Mouse (Mus musculus): ENCODE measurements around the gene Endou. TPM values are rescaled to one million over a fixed set of nuclear protein-coding genes. Genes with fewer than 3 reads are reported as not detected.

The Endou gene
- total and polyA plus RNA-seq, 2 experiments from 2014 or later = 0.10 to 0.44 TPM

DNA sequence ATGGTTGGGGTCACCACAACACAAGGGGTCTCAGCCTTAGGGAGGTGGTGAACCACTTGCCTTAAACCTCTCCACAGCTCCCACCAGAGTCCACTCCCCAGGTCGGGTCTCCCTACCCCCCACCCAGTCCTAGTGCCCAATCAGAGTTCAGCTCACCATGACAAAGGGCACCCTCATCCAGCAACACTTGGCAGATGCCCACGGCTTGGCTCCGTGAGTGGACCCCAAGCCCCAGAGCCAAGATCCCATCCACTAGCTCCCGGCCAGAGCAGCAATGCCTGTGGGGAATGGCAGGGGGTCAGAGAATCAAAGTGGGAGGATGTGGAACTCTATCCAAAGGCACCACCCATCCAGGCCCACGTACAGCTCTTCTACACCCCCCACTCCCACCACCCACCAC, 29.8 kb upstream of the Endou start:
- H3K4me1 ChIP-seq (ENCODE audit: insufficient read depth, low read length) = peaks cover 23% of the 10 kb centered on the region; the same call in 1 of the 2 replicates
- 43% methylated on average over 5 of the region's 5 CpGs for WGBS
- H3K27me3 ChIP-seq (ENCODE audit: insufficient read depth, low read length) = no peaks in the 10 kb centered on the region
- peaks cover 12% of the 10 kb centered on the region; the same call in 1 of the 2 replicates for H3K36me3 ChIP-seq (ENCODE audit: insufficient read depth, low read length)
- no peak overlapping the region for H3K4me2 ChIP-seq (ENCODE audit: low read depth, low read length)
- no peak overlapping the region for H3K4me3 ChIP-seq (ENCODE audit: low read length)
- DNase-seq (ENCODE audit: low spot score) (no peak), ATAC-seq (no peak)
- no peak overlapping the region for H3K27ac ChIP-seq
- no peaks in the 10 kb centered on the region for H3K9me3 ChIP-seq (ENCODE audit: low read length)
- no peak for TF ChIP-seq CTCF (IDR thresholded peaks at IDR 0.05; ENCODE audit: low read depth)
- H3K9ac ChIP-seq (replicated peaks; ENCODE audit: low read length) = no peak overlapping the region

DNA sequence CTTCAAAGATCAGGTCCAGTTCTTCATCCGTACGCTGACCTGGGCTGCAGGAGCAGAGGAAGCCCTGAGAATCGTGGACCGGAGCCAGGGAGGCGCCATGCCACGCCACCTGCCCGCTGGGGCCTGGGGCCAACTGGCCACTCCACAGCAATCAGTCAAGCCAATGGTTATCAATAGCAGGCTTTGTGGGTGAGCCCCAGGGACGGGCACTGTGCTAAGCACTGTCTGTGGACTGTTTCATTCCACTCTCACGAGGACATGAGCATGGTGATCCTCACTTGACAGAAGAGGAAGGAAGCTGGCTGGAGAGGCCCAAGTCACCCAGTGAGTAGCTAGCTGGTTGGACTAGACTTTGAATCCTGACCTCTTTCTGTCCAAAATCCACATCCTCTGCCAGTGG, 28.9 kb upstream of the Endou start:
- no peak overlapping the region for H3K27ac ChIP-seq
- DNase-seq (ENCODE audit: low spot score) = peak; percentile 40

DNA sequence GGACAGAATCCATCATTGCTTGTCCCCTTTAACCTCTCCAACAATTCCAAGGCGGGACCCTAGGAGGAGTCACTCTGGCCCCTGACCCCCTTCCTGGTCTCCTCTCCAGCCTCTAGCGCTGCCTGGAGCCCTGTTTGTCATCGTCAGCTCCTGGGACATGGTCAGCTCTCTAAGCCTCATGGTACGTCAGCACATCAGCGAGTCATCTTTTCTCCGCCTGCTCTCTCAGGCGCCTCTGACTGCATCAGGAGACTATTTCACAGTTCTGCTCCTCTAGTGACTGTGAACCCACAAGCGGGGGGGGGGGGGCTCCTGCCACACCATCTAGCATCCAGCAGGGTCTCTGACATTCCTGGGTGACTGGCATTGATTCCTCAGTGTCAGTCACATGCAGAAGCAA, 24.2 kb upstream of the Endou start:
- Histone ChIP-seq H3K4me1 (ENCODE audit: insufficient read depth, low read length) (peaks cover 11% of the 10 kb centered on the region), H3K9ac (replicated peaks; ENCODE audit: low read length) (no peak overlapping the region), H3K9me3 (ENCODE audit: low read length) (no peaks in the 10 kb centered on the region), H3K36me3 (ENCODE audit: insufficient read depth, low read length) (peaks cover 12% of the 10 kb centered on the region; the same call in 1 of the 2 replicates), H3K4me3 (ENCODE audit: low read length) (no peak overlapping the region), H3K27ac (no peak overlapping the region), H3K27me3 (ENCODE audit: insufficient read depth, low read length) (no peaks in the 10 kb centered on the region), H3K4me2 (ENCODE audit: low read depth, low read length) (no peak overlapping the region)
- no peak for ATAC-seq
- whole genome bisulfite sequencing = 46% methylated on average over 8 of the region's 8 CpGs
- TF ChIP-seq CTCF (IDR thresholded peaks at IDR 0.05; ENCODE audit: low read depth) = no peak
- DNase-seq (ENCODE audit: low spot score) = no peak

More for the DNA sequence above, 28.9 kb upstream of the Endou start:
- TF ChIP-seq CTCF (IDR thresholded peaks at IDR 0.05; ENCODE audit: low read depth) = no peak
- 63% methylated on average over 9 of the region's 9 CpGs for WGBS
- Histone ChIP-seq H3K4me3 (ENCODE audit: low read length) (no peak overlapping the region), H3K9ac (replicated peaks; ENCODE audit: low read length) (no peak overlapping the region), H3K4me1 (ENCODE audit: insufficient read depth, low read length) (peaks cover 16% of the 10 kb centered on the region; the same call in 1 of the 2 replicates), H3K27me3 (ENCODE audit: insufficient read depth, low read length) (no peaks in the 10 kb centered on the region), H3K4me2 (ENCODE audit: low read depth, low read length) (no peak overlapping the region), H3K9me3 (ENCODE audit: low read length) (no peaks in the 10 kb centered on the region), H3K36me3 (ENCODE audit: insufficient read depth, low read length) (peaks cover 12% of the 10 kb centered on the region; the same call in 1 of the 2 replicates)
- 0 out of 2 replicates have a peak, but pooled peaks have one; percentile 43 for ATAC-seq

DNA sequence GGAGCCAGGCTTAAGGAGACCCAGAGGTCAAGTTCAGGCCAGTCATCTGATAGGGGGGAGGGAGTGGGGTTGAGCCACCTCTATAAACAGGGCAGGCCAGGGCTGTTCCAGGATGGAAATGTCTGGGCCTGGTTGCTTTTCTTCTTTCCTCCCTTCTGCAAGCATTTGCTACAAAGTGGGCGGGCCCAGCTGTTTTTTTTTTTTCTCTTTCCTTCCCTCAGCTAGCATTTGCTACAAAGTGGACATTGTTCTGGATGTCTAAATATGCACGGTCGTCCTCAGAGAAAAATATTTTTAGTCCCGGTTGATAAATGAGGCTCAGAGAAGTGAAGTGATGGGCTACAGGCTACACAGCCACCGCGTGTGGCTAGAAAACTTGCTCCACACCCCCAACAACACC, 23.3 kb upstream of the Endou start:
- H3K9ac ChIP-seq (replicated peaks; ENCODE audit: low read length) = no peak overlapping the region
- 43% methylated on average over 6 of the region's 6 CpGs for WGBS

DNA sequence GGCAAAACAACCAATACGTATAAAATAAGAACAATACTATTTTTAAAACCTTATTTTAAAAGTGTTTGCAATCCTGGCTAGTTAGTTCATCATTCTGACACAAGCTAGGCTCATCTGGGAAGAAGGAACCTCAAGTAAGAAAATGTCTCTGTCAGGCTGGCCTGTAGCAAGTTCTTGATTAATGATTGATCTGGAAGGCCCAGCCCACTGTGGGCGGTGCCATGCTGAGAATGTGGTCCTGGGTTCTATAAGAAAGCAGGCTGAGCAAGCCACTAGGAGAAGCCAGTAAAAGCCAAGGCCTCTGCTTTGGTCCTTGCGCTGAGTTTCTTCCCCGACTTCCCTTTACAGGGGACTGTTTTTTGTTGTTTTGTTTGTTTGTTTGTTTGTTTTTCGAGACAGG, 21.4 kb upstream of the Endou start:
- Histone ChIP-seq H3K4me1 (ENCODE audit: insufficient read depth, low read length) (peaks cover 16% of the 10 kb centered on the region), H3K9me3 (ENCODE audit: low read length) (no peaks in the 10 kb centered on the region), H3K9ac (replicated peaks; ENCODE audit: low read length) (no peak overlapping the region), H3K36me3 (ENCODE audit: insufficient read depth, low read length) (peaks cover 13% of the 10 kb centered on the region; the same call in 1 of the 2 replicates), H3K4me3 (ENCODE audit: low read length) (no peak overlapping the region), H3K4me2 (ENCODE audit: low read depth, low read length) (no peak overlapping the region), H3K27ac (no peak overlapping the region), H3K27me3 (ENCODE audit: insufficient read depth, low read length) (no peaks in the 10 kb centered on the region)
- WGBS = 95% methylated on average over 5 of the region's 5 CpGs
- ATAC-seq = no peak
- no peak for DNase-seq (ENCODE audit: low spot score)
- TF ChIP-seq CTCF (IDR thresholded peaks at IDR 0.05; ENCODE audit: low read depth) = no peak

More for the DNA sequence above, 23.3 kb upstream of the Endou start:
- Histone ChIP-seq H3K27me3 (ENCODE audit: insufficient read depth, low read length) (no peaks in the 10 kb centered on the region), H3K27ac (no peak overlapping the region), H3K36me3 (ENCODE audit: insufficient read depth, low read length) (peaks cover 14% of the 10 kb centered on the region; the same call in 1 of the 2 replicates), H3K4me2 (ENCODE audit: low read depth, low read length) (no peak overlapping the region), H3K4me1 (ENCODE audit: insufficient read depth, low read length) (peaks cover 16% of the 10 kb centered on the region), H3K4me3 (ENCODE audit: low read length) (no peak overlapping the region), H3K9me3 (ENCODE audit: low read length) (no peaks in the 10 kb centered on the region)
- no peak for TF ChIP-seq CTCF (IDR thresholded peaks at IDR 0.05; ENCODE audit: low read depth)
- no peak for DNase-seq (ENCODE audit: low spot score)
- ATAC-seq = no peak

DNA sequence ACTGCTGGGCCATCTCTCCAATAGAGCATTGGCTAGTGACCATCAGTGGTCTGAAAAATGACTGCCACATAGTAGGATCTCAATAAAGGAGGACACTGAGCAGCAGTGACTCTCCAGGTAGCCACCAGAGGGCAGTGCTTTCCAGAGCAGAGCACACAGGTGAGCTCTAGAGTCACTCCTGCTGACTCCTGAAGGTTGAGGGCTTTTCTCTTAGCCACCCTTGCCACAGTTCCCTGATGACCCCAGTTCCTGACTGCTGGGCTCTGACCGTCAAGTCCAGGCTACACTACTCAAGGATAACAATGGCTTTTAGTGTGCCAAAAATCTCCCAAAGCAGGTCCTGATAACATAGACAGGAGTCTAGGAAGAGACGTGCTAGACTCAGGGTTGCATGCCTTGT, 20.5 kb upstream of the Endou start:
- H3K4me2 ChIP-seq (ENCODE audit: low read depth, low read length) = no peak overlapping the region
- H3K9me3 ChIP-seq (ENCODE audit: low read length) = no peaks in the 10 kb centered on the region
- DNase-seq (ENCODE audit: low spot score) (no peak), ATAC-seq (no peak)
- H3K4me3 ChIP-seq (ENCODE audit: low read length) = no peak overlapping the region
- 76% methylated on average over 2 of the region's 2 CpGs for WGBS
- no peak overlapping the region for H3K27ac ChIP-seq
- H3K27me3 ChIP-seq (ENCODE audit: insufficient read depth, low read length) = no peaks in the 10 kb centered on the region
- H3K9ac ChIP-seq (replicated peaks; ENCODE audit: low read length) = no peak overlapping the region
- TF ChIP-seq CTCF (IDR thresholded peaks at IDR 0.05; ENCODE audit: low read depth) = peak; percentile 57
- peaks cover 16% of the 10 kb centered on the region for H3K4me1 ChIP-seq (ENCODE audit: insufficient read depth, low read length)
- H3K36me3 ChIP-seq (ENCODE audit: insufficient read depth, low read length) = peaks cover 13% of the 10 kb centered on the region; the same call in 1 of the 2 replicates

DNA sequence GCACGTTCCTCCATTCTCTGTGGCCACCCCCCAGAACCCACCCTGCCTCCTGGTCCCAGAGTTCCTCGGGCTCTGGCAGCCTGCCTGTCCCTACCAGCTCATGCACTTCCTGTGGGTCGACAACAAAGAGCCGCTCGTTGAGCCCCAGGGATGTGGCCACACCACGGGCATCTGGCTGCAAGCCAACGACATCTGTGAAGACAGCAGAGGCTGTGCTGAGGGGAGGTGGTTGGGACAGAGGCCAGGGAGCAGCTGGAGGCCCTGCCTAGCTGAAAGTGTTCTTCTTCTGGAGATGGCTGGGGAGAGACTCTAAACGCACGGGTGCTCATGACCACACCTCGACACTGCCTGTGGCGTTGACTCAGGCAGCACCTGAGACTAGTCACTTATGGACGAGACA, 19.6 kb upstream of the Endou start:
- Histone ChIP-seq H3K4me2 (ENCODE audit: low read depth, low read length) (peak overlapping the region; percentile 16; the same call in 1 of the 2 replicates), H3K4me3 (ENCODE audit: low read length) (no peak overlapping the region), H3K9ac (replicated peaks; ENCODE audit: low read length) (no peak overlapping the region), H3K27me3 (ENCODE audit: insufficient read depth, low read length) (no peaks in the 10 kb centered on the region), H3K9me3 (ENCODE audit: low read length) (no peaks in the 10 kb centered on the region), H3K4me1 (ENCODE audit: insufficient read depth, low read length) (peaks cover 12% of the 10 kb centered on the region), H3K27ac (peak overlapping the region; percentile 66; the same call in 1 of the 2 replicates), H3K36me3 (ENCODE audit: insufficient read depth, low read length) (peaks cover 13% of the 10 kb centered on the region; the same call in 1 of the 2 replicates)
- DNase-seq (ENCODE audit: low spot score) (peak; percentile 94), ATAC-seq (peak; percentile 88)
- 12% methylated on average over 12 of the region's 12 CpGs for WGBS
- TF ChIP-seq CTCF (IDR thresholded peaks at IDR 0.05; ENCODE audit: low read depth) = no peak

Data from hindbrain, postnatal 0 days (tissue).